Mouse (Mus musculus) inflammation-experienced regulatory T-cells, adult 6 months (primary cell): ENCODE results near the gene Fut7. TPM values are rescaled to one million over a fixed set of nuclear protein-coding genes. Genes with fewer than 3 reads are reported as not detected.
"Not testable (repeated sequence)": the region's sequence is repeated elsewhere in the genome, so short reads cannot be mapped to it uniquely, and the experiment has no call there.

Source experiments
- ATAC-seq: one replicate; pipeline ENCODE4 v1.8.0; 2017
- polyA plus RNA-seq, 3 experiments: library from polyadenylated mRNA; unstranded; fragments of 100-300 nt; shearing (Covaris generic); gene quantifications; one replicate each; pipeline ENCODE4 v1.2.1; 2017

Gene Fut7
- polyA plus RNA-seq = 10 to 100 TPM in 1 of 3 experiments, 1 to 10 TPM in 2; 4.1 to 14.7 (median 7.2) TPM

- peak; percentile 67 for ATAC-seq
These were observed at the start of gene Fut7 for GRCm38 (mm10) chr2:25422587-25423410. Gene Fut7 (plus strand): TSS chr2:25423267.

GRCm38 (mm10) chr2:25373431-25373830 lies 49.6 kb upstream of the Fut7 start:
- ATAC-seq = no peak

- ATAC-seq = no peak
These were observed 46.5 kb upstream of the Fut7 start for GRCm38 (mm10) chr2:25376589-25376988.

GRCm38 (mm10) chr2:25384492-25384891 lies 38.6 kb upstream of the Fut7 start:
- ATAC-seq = no peak

GRCm38 (mm10) chr2:25391266-25391665 lies 31.8 kb upstream of the Fut7 start:
- ATAC-seq = no peak

GRCm38 (mm10) chr2:25394281-25395221 lies 28.5 kb upstream of the Fut7 start:
- no peak for ATAC-seq

- no peak for ATAC-seq
These were observed 27.1 kb upstream of the Fut7 start, which contains the start of gene Entpd2 for GRCm38 (mm10) chr2:25395721-25396596. Gene Entpd2 (plus strand): TSS chr2:25395874.

- ATAC-seq = no peak
These were observed 26.5 kb upstream of the Fut7 start for GRCm38 (mm10) chr2:25396597-25396983.

- ATAC-seq = no peak
These were observed 26.1 kb upstream of the Fut7 start for GRCm38 (mm10) chr2:25397010-25397409.

GRCm38 (mm10) chr2:25398065-25398464 lies 25.0 kb upstream of the Fut7 start:
- ATAC-seq = no peak

- ATAC-seq = no peak
These were observed 24.0 kb upstream of the Fut7 start, which contains the start of gene Npdc1 for GRCm38 (mm10) chr2:25399051-25399450. Gene Npdc1 (plus strand): TSS chr2:25399351.

GRCm38 (mm10) chr2:25400291-25400690 lies 22.8 kb upstream of the Fut7 start:
- ATAC-seq = no peak

- no peak for ATAC-seq
These were observed 22.3 kb upstream of the Fut7 start for GRCm38 (mm10) chr2:25400764-25401163.

GRCm38 (mm10) chr2:25402377-25402971 lies 20.6 kb upstream of the Fut7 start:
- peak; percentile 62 for ATAC-seq

- peak; percentile 52 for ATAC-seq
These were observed 20.0 kb upstream of the Fut7 start for GRCm38 (mm10) chr2:25402972-25403601.

- no peak for ATAC-seq
These were observed 19.1 kb upstream of the Fut7 start for GRCm38 (mm10) chr2:25403994-25404393.

GRCm38 (mm10) chr2:25408908-25409307 lies 14.2 kb upstream of the Fut7 start:
- ATAC-seq = no peak

GRCm38 (mm10) chr2:25413436-25413835 lies 9.6 kb upstream of the Fut7 start:
- not testable (repeated sequence) for ATAC-seq

GRCm38 (mm10) chr2:25417426-25417825 lies 5.6 kb upstream of the Fut7 start:
- ATAC-seq = no peak

- no peak for ATAC-seq
These were observed 1.2 kb upstream of the Fut7 start for GRCm38 (mm10) chr2:25421896-25422295.

GRCm38 (mm10) chr2:25423626-25424025 lies 559 bp downstream of the Fut7 start:
- ATAC-seq = no peak
